Mouse (Mus musculus) lung, adult 2 months (tissue): ENCODE measurements around the gene Dock10. TPM values are rescaled to one million over a fixed set of nuclear protein-coding genes. Genes with fewer than 3 reads are reported as not detected.

ENCODE experiments used
- DNase-seq: peaks from one replicate; pipeline ENCODE4 v3.0.0; 2022
- H3K4me1 ChIP-seq: fragments of 200-500 bp; 2 replicates; pipeline ENCODE4 v1.6.1; 2011; ENCODE audit warnings: low read length; ENCODE audit not compliant: control insufficient read depth, insufficient read depth
- H3K4me3 ChIP-seq: fragments of 200-500 bp; replicated peaks from 2 replicates; pipeline ENCODE3; 2011; ENCODE audit warnings: low read depth, mild to moderate bottlenecking, control low read depth, low read length; ENCODE audit errors: extremely low read depth
- CTCF ChIP-seq: fragments of 200-500 bp; IDR thresholded peaks from 2 replicates; pipeline ENCODE4 v1.5.1; 2011; ENCODE audit warnings: mild to moderate bottlenecking, low read length, control low read depth; ENCODE audit not compliant: insufficient read depth
- POLR2A ChIP-seq: fragments of 200-500 bp; IDR thresholded peaks from 2 replicates; pipeline ENCODE4 v1.6.1; 2011; ENCODE audit warnings: low read depth, mild to moderate bottlenecking, control low read depth, low read length, borderline replicate concordance; ENCODE audit errors: extremely low read depth
- WGBS: fragments of 180-500 bp; shearing (Covaris S2); methylation state at CpG from one replicate; pipeline ENCODE4 v1.1.7; 2018; 5-methylcytosine and 5-hydroxymethylcytosine counted together
- polyA plus RNA-seq: library from polyadenylated mRNA; depleted of rRNA; stranded (reverse); fragments of >200 nt; gene quantifications from 2 replicates; pipeline ENCODE4 v1.2.3, GENCODE M21; 2012

Gene Dock10
- polyA plus RNA-seq, 1 experiment: 13.6 TPM

GRCm38 (mm10) chr1:80576898-80577297 is 181.4 kb downstream of the Dock10 start:
- H3K4me3 ChIP-seq: no peak overlapping the region
- TF ChIP-seq CTCF: peak; percentile 9; the same call in 1 of the 2 replicates
- no peak for TF ChIP-seq POLR2A
- 84% methylated on average over 2 of the region's 2 CpGs for WGBS
- no peaks in the 10 kb centered on the region for H3K4me1 ChIP-seq
- no peak for DNase-seq

GRCm38 (mm10) chr1:80556446-80556845 is 201.9 kb downstream of the Dock10 start:
- Histone ChIP-seq H3K4me1 (no peaks in the 10 kb centered on the region), H3K4me3 (no peak overlapping the region)
- DNase-seq: no peak
- whole genome bisulfite sequencing: 83% methylated on average over 1 of the region's 1 CpGs
- TF ChIP-seq POLR2A (no peak), CTCF (no peak)

GRCm38 (mm10) chr1:80541522-80541921 is 216.8 kb downstream of the Dock10 start:
- no peaks in the 10 kb centered on the region for H3K4me1 ChIP-seq
- no peak for TF ChIP-seq CTCF
- DNase-seq: no peak
- WGBS: 91% methylated on average over 3 of the region's 3 CpGs
- no peak overlapping the region for H3K4me3 ChIP-seq

GRCm38 (mm10) chr1:80522197-80522596 is 236.1 kb downstream of the Dock10 start:
- H3K4me3 ChIP-seq: no peak overlapping the region
- WGBS: 68% methylated on average over 5 of the region's 5 CpGs
- no peak for DNase-seq
- H3K4me1 ChIP-seq: no peaks in the 10 kb centered on the region
- TF ChIP-seq CTCF: no peak
- TF ChIP-seq POLR2A: no peak

- TF ChIP-seq CTCF: no peak
- no peak for TF ChIP-seq POLR2A
- no peaks in the 10 kb centered on the region for H3K4me1 ChIP-seq
- DNase-seq: no peak
- 37% methylated on average over 2 of the region's 2 CpGs for WGBS
- no peak overlapping the region for H3K4me3 ChIP-seq
These were observed 237.9 kb downstream of the Dock10 start for GRCm38 (mm10) chr1:80520456-80520855.

GRCm38 (mm10) chr1:80519893-80520292 is 238.4 kb downstream of the Dock10 start:
- Histone ChIP-seq H3K4me3 (no peak overlapping the region), H3K4me1 (no peaks in the 10 kb centered on the region)
- no peak for DNase-seq
- no peak for TF ChIP-seq POLR2A
- TF ChIP-seq CTCF: no peak
- WGBS: 17% methylated on average over 1 of the region's 1 CpGs

GRCm38 (mm10) chr1:80515836-80516235 is 242.5 kb downstream of the Dock10 start:
- no peaks in the 10 kb centered on the region for H3K4me1 ChIP-seq
- DNase-seq: no peak
- TF ChIP-seq CTCF (no peak), POLR2A (no peak)
- 43% methylated on average over 6 of the region's 6 CpGs for WGBS
- H3K4me3 ChIP-seq: no peak overlapping the region

- no peak for TF ChIP-seq CTCF
- no peak for TF ChIP-seq POLR2A
- 60% methylated on average over 8 of the region's 8 CpGs for WGBS
- Histone ChIP-seq H3K4me3 (no peak overlapping the region), H3K4me1 (no peaks in the 10 kb centered on the region)
- DNase-seq: no peak
These were observed 245.9 kb downstream of the Dock10 start for GRCm38 (mm10) chr1:80512210-80512948.

- WGBS: 76% methylated on average over 2 of the region's 2 CpGs
- Histone ChIP-seq H3K4me1 (no peaks in the 10 kb centered on the region), H3K4me3 (no peak overlapping the region)
- no peak for DNase-seq
- TF ChIP-seq CTCF (no peak), POLR2A (no peak)
These were observed 253.6 kb downstream of the Dock10 start for GRCm38 (mm10) chr1:80504757-80505156.

- no peak for DNase-seq
- WGBS: 81% methylated on average over 4 of the region's 4 CpGs
- no peak for TF ChIP-seq CTCF
- TF ChIP-seq POLR2A: no peak
- H3K4me1 ChIP-seq: no peaks in the 10 kb centered on the region
- H3K4me3 ChIP-seq: no peak overlapping the region
These were observed 254.2 kb downstream of the Dock10 start for GRCm38 (mm10) chr1:80504081-80504480.
